Mouse (Mus musculus) limb, embryonic 15.5 days (tissue): Measurements from ENCODE around the gene Ube2z. TPM values are rescaled to one million over a fixed set of nuclear protein-coding genes. Genes with fewer than 3 reads are reported as not detected.
"Not testable (repeated sequence)": the region's sequence is repeated elsewhere in the genome, so short reads cannot be mapped to it uniquely, and the experiment has no call there.

Source experiments
- ATAC-seq: fragments of 200-750 bp; cut with Nextera tagmentation; 2 replicates; pipeline ENCODE4 v1.8.0; 2017; ENCODE audit warnings: low read depth, moderate TSS enrichment; ENCODE audit not compliant: insufficient number of reproducible peaks, low FRiP score, low TSS enrichment
- H3K27ac ChIP-seq: fragments of 300-500 bp; sonication (generic); 2 replicates; pipeline ENCODE4 v1.5.1; 2015; ENCODE audit warnings: moderate library complexity, mild to moderate bottlenecking, inconsistent platforms
- H3K27me3 ChIP-seq: fragments of 300-500 bp; sonication (generic); 2 replicates; pipeline ENCODE4 v1.6.1; 2015; ENCODE audit warnings: inconsistent platforms
- H3K36me3 ChIP-seq: fragments of 300-500 bp; sonication (generic); 2 replicates; pipeline ENCODE4 v1.6.1; 2015; ENCODE audit warnings: inconsistent platforms
- H3K4me1 ChIP-seq: fragments of 300-500 bp; sonication (generic); 2 replicates; pipeline ENCODE4 v1.6.1; 2015; ENCODE audit warnings: inconsistent platforms
- H3K4me2 ChIP-seq: fragments of 300-500 bp; sonication (generic); 2 replicates; pipeline ENCODE4 v1.6.1; 2015; ENCODE audit warnings: mild to moderate bottlenecking, inconsistent platforms
- H3K4me3 ChIP-seq: fragments of 300-500 bp; sonication (generic); 2 replicates; pipeline ENCODE4 v1.5.1; 2015; ENCODE audit warnings: mild to moderate bottlenecking, inconsistent platforms
- H3K9ac ChIP-seq: fragments of 300-500 bp; sonication (generic); 2 replicates; pipeline ENCODE4 v1.6.1; 2015; ENCODE audit warnings: inconsistent platforms
- H3K9me3 ChIP-seq: fragments of 300-500 bp; sonication (generic); 2 replicates; pipeline ENCODE4 v1.6.1; 2016; ENCODE audit warnings: inconsistent platforms
- WGBS: fragments of 180-500 bp; shearing (Covaris S2); methylation state at CpG from one replicate; pipeline ENCODE4 v1.1.7; 2015; 5-methylcytosine and 5-hydroxymethylcytosine counted together
- polyA plus RNA-seq: library from polyadenylated mRNA; unstranded; fragments of >200 nt; fragmentation: Nextera tagmentation; extraction: Ambion mirVana; gene quantifications from 2 replicates; pipeline ENCODE4 v1.2.1, GENCODE M21; 2015

Gene Ube2z
- 36.4 and 45.2 TPM in 2 replicates for polyA plus RNA-seq

- peak; percentile 98 for ATAC-seq
- peaks cover 24% of the 10 kb centered on the region for H3K4me1 ChIP-seq
- H3K36me3 ChIP-seq = peaks cover 15% of the 10 kb centered on the region
- peak within 1 kb of the TSS; percentile 86 for H3K27ac ChIP-seq
- 3% methylated on average over 50 of the region's 50 CpGs for WGBS
- peak within 1 kb of the TSS; percentile 73 for H3K4me2 ChIP-seq
- peak within 1 kb of the TSS; percentile 91 for H3K9ac ChIP-seq
- H3K27me3 ChIP-seq = no peaks in the 10 kb centered on the region
- H3K4me3 ChIP-seq = peak within 1 kb of the TSS; percentile 94
- no peaks in the 10 kb centered on the region for H3K9me3 ChIP-seq
Measured at GRCm38 (mm10) chr11:96065215-96065911, at the start of gene Ube2z. Gene Ube2z, minus strand, starts transcription at chr11:96065388.

GRCm38 (mm10) chr11:96114077-96114476 lies 48.9 kb upstream of the Ube2z start:
- Histone ChIP-seq H3K4me3 (no peak overlapping the region), H3K9ac (no peak overlapping the region), H3K27ac (no peak overlapping the region), H3K36me3 (no peaks in the 10 kb centered on the region), H3K4me1 (no peaks in the 10 kb centered on the region), H3K27me3 (no peaks in the 10 kb centered on the region), H3K9me3 (no peaks in the 10 kb centered on the region), H3K4me2 (no peak overlapping the region)
- no peak for ATAC-seq
- 70% methylated on average over 2 of the region's 2 CpGs for WGBS

- WGBS = 42% methylated on average over 14 of the region's 14 CpGs
- no peak for ATAC-seq
- H3K9ac ChIP-seq = no peak within 1 kb of the TSS
- H3K36me3 ChIP-seq = no peaks in the 10 kb centered on the region
- H3K4me3 ChIP-seq = no peak within 1 kb of the TSS
- no peak within 1 kb of the TSS for H3K27ac ChIP-seq
- H3K4me1 ChIP-seq = no peaks in the 10 kb centered on the region
- no peak within 1 kb of the TSS for H3K4me2 ChIP-seq
- H3K27me3 ChIP-seq = no peaks in the 10 kb centered on the region
- no peaks in the 10 kb centered on the region for H3K9me3 ChIP-seq
Measured at GRCm38 (mm10) chr11:96111751-96112150, 46.6 kb upstream of the Ube2z start, which contains the start of gene Calcoco2. Gene Calcoco2, minus strand, starts transcription at chr11:96111964.

GRCm38 (mm10) chr11:96110950-96111349 lies 45.8 kb upstream of the Ube2z start:
- H3K9ac ChIP-seq, H3K4me3 ChIP-seq, H3K4me2 ChIP-seq, H3K9me3 ChIP-seq, H3K36me3 ChIP-seq, ATAC-seq, H3K4me1 ChIP-seq, H3K27me3 ChIP-seq, H3K27ac ChIP-seq: not testable (repeated sequence)
- WGBS = 53% methylated on average over 2 of the region's 2 CpGs

GRCm38 (mm10) chr11:96108376-96108775 lies 43.2 kb upstream of the Ube2z start:
- Histone ChIP-seq H3K9me3 (no peaks in the 10 kb centered on the region), H3K9ac (no peak overlapping the region), H3K27me3 (no peaks in the 10 kb centered on the region), H3K27ac (no peak overlapping the region), H3K4me3 (no peak overlapping the region), H3K36me3 (no peaks in the 10 kb centered on the region), H3K4me1 (no peaks in the 10 kb centered on the region), H3K4me2 (no peak overlapping the region)
- 48% methylated on average over 1 of the region's 1 CpGs for WGBS
- no peak for ATAC-seq

- H3K36me3 ChIP-seq = no peaks in the 10 kb centered on the region
- 11% methylated on average over 3 of the region's 3 CpGs for WGBS
- no peak overlapping the region for H3K27ac ChIP-seq
- ATAC-seq = no peak
- no peak overlapping the region for H3K4me2 ChIP-seq
- no peak overlapping the region for H3K4me3 ChIP-seq
- no peaks in the 10 kb centered on the region for H3K27me3 ChIP-seq
- no peaks in the 10 kb centered on the region for H3K4me1 ChIP-seq
- no peaks in the 10 kb centered on the region for H3K9me3 ChIP-seq
- no peak overlapping the region for H3K9ac ChIP-seq
Measured at GRCm38 (mm10) chr11:96093361-96093760, 28.2 kb upstream of the Ube2z start.

GRCm38 (mm10) chr11:96092674-96093291 lies 27.6 kb upstream of the Ube2z start:
- no peak for ATAC-seq
- Histone ChIP-seq H3K4me3 (no peak overlapping the region), H3K9me3 (no peaks in the 10 kb centered on the region), H3K36me3 (no peaks in the 10 kb centered on the region), H3K27ac (no peak overlapping the region), H3K4me1 (no peaks in the 10 kb centered on the region), H3K4me2 (no peak overlapping the region), H3K27me3 (no peaks in the 10 kb centered on the region), H3K9ac (no peak overlapping the region)
- WGBS = 33% methylated on average over 7 of the region's 7 CpGs

GRCm38 (mm10) chr11:96091073-96091472 lies 25.9 kb upstream of the Ube2z start:
- Histone ChIP-seq H3K27me3 (no peaks in the 10 kb centered on the region), H3K27ac (no peak overlapping the region), H3K36me3 (no peaks in the 10 kb centered on the region), H3K4me3 (no peak overlapping the region), H3K9ac (no peak overlapping the region), H3K4me2 (no peak overlapping the region), H3K4me1 (no peaks in the 10 kb centered on the region), H3K9me3 (no peaks in the 10 kb centered on the region)
- ATAC-seq = no peak
- WGBS = 74% methylated on average over 2 of the region's 2 CpGs

- 89% methylated on average over 6 of the region's 6 CpGs for WGBS
Measured at GRCm38 (mm10) chr11:96087981-96088380, 22.8 kb upstream of the Ube2z start.

GRCm38 (mm10) chr11:96082682-96083081 lies 17.5 kb upstream of the Ube2z start:
- no peaks in the 10 kb centered on the region for H3K36me3 ChIP-seq
- no peak overlapping the region for H3K4me3 ChIP-seq
- WGBS = 77% methylated on average over 3 of the region's 3 CpGs
- no peak overlapping the region for H3K9ac ChIP-seq
- H3K4me2 ChIP-seq = no peak overlapping the region
- no peak overlapping the region for H3K27ac ChIP-seq
- H3K4me1 ChIP-seq = no peaks in the 10 kb centered on the region
- H3K9me3 ChIP-seq = no peaks in the 10 kb centered on the region
- no peak for ATAC-seq
- no peaks in the 10 kb centered on the region for H3K27me3 ChIP-seq

More at GRCm38 (mm10) chr11:96087981-96088380, 22.8 kb upstream of the Ube2z start:
- Histone ChIP-seq H3K9me3 (no peaks in the 10 kb centered on the region), H3K4me2 (no peak overlapping the region), H3K27me3 (no peaks in the 10 kb centered on the region), H3K4me3 (no peak overlapping the region), H3K4me1 (no peaks in the 10 kb centered on the region), H3K9ac (no peak overlapping the region), H3K27ac (no peak overlapping the region), H3K36me3 (no peaks in the 10 kb centered on the region)
- no peak for ATAC-seq

- H3K9me3 ChIP-seq = no peaks in the 10 kb centered on the region
- 61% methylated on average over 5 of the region's 5 CpGs for WGBS
- H3K4me3 ChIP-seq = no peak overlapping the region
- no peaks in the 10 kb centered on the region for H3K36me3 ChIP-seq
- no peaks in the 10 kb centered on the region for H3K27me3 ChIP-seq
- ATAC-seq = no peak
- 0 out of 2 replicates have a peak, but pooled peaks cover 4% of the 10 kb centered on the region for H3K4me1 ChIP-seq
- H3K9ac ChIP-seq = no peak overlapping the region
- H3K27ac ChIP-seq = no peak overlapping the region
- no peak overlapping the region for H3K4me2 ChIP-seq
Measured at GRCm38 (mm10) chr11:96080736-96081135, 15.5 kb upstream of the Ube2z start.
